Mouse (Mus musculus) ES-E14 (cell line): Measurements from ENCODE around the gene Ttl.

Source experiments
- CHD2 ChIP-seq: IDR thresholded peaks from 2 replicates; pipeline ENCODE4 v1.6.1; 2014; ENCODE audit warnings: mild to moderate bottlenecking, low read depth, low read length, inconsistent platforms
- HCFC1 ChIP-seq: IDR thresholded peaks from 2 replicates; pipeline ENCODE4 v1.6.1; 2012; ENCODE audit warnings: low read length, inconsistent platforms, borderline replicate concordance; ENCODE audit not compliant: insufficient read depth
- MAFK ChIP-seq: IDR thresholded peaks from 2 replicates; pipeline ENCODE4 v1.6.1; 2014; ENCODE audit warnings: mild to moderate bottlenecking, low read depth, low read length, inconsistent platforms; ENCODE audit not compliant: insufficient read depth
- ZC3H11A ChIP-seq: IDR thresholded peaks from 2 replicates; pipeline ENCODE4 v1.6.1; 2012; ENCODE audit warnings: low read depth, mild to moderate bottlenecking, inconsistent platforms, low read length, borderline replicate concordance
- ZNF384 ChIP-seq: IDR thresholded peaks from 2 replicates; pipeline ENCODE4 v1.6.1; 2012; ENCODE audit warnings: low read depth, low read length, inconsistent platforms

DNA sequence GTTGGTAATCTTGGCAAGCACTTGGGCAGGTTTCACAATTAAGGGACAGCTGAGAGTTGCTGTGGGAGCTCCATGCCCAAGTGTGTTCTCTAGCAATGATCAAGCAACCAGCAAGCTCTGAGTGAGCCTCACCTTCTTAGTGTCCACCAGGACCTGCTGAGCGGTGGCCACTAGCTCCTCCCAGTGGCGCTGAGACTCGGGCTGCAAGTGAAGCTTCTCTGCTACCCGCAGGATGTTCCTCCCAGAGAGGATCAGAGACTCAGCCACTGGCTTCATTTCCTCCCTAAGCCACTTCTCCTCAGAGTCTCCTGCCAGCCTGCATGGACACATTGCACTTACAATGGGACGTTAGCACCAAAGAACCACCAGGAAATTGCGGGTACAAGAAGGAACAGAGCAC lies 25.2 kb upstream of the Ttl start:
- TF ChIP-seq ZNF384 (no peak), HCFC1 (no peak), MAFK (no peak), CHD2 (no peak), ZC3H11A (no peak)
